Mouse (Mus musculus): ENCODE data around the gene Cbln1.

The Cbln1 gene

GRCm38 (mm10) chr8:87472271-87473236 lies at the start of gene Cbln1:
Gene Cbln1, minus strand, starts transcription at chr8:87472609.
- DNase-seq (ENCODE audit: low spot score), result peak; percentile 93

- DNase-seq (ENCODE audit: low spot score), result no peak
Observed at GRCm38 (mm10) chr8:87517132-87517531, 44.7 kb upstream of the Cbln1 start.

- DNase-seq (ENCODE audit: low spot score), result no peak
Observed at GRCm38 (mm10) chr8:87513796-87514195, 41.4 kb upstream of the Cbln1 start.

GRCm38 (mm10) chr8:87513350-87513749 lies 40.9 kb upstream of the Cbln1 start:
- DNase-seq (ENCODE audit: low spot score), result no peak

- no peak for DNase-seq (ENCODE audit: low spot score)
Observed at GRCm38 (mm10) chr8:87512636-87513035, 40.2 kb upstream of the Cbln1 start.

GRCm38 (mm10) chr8:87507046-87507445 lies 34.6 kb upstream of the Cbln1 start:
- no peak for DNase-seq (ENCODE audit: low spot score)

GRCm38 (mm10) chr8:87504441-87504840 lies 32.0 kb upstream of the Cbln1 start:
- DNase-seq (ENCODE audit: low spot score), result no peak

GRCm38 (mm10) chr8:87502684-87503083 lies 30.3 kb upstream of the Cbln1 start:
- no peak for DNase-seq (ENCODE audit: low spot score)

- peak; percentile 25 for DNase-seq (ENCODE audit: low spot score)
Observed at GRCm38 (mm10) chr8:87497641-87498040, 25.2 kb upstream of the Cbln1 start.

GRCm38 (mm10) chr8:87496511-87496910 lies 24.1 kb upstream of the Cbln1 start:
- DNase-seq (ENCODE audit: low spot score), result peak; percentile 7

- peak; percentile 32 for DNase-seq (ENCODE audit: low spot score)
Observed at GRCm38 (mm10) chr8:87494862-87495261, 22.5 kb upstream of the Cbln1 start.

- peak; percentile 16 for DNase-seq (ENCODE audit: low spot score)
Observed at GRCm38 (mm10) chr8:87489841-87490415, 17.5 kb upstream of the Cbln1 start.

GRCm38 (mm10) chr8:87481396-87481795 lies 9.0 kb upstream of the Cbln1 start:
- DNase-seq (ENCODE audit: low spot score), result peak; percentile 38

- peak; percentile 5 for DNase-seq (ENCODE audit: low spot score)
Observed at GRCm38 (mm10) chr8:87478221-87478620, 5.8 kb upstream of the Cbln1 start.

GRCm38 (mm10) chr8:87477102-87477645 lies 4.8 kb upstream of the Cbln1 start:
- DNase-seq (ENCODE audit: low spot score), result peak; percentile 22

- DNase-seq (ENCODE audit: low spot score), result peak; percentile 33
Observed at GRCm38 (mm10) chr8:87475551-87475950, 3.1 kb upstream of the Cbln1 start.

- DNase-seq (ENCODE audit: low spot score), result peak; percentile 24
Observed at GRCm38 (mm10) chr8:87474379-87474778, 2.0 kb upstream of the Cbln1 start.

GRCm38 (mm10) chr8:87473940-87474339 lies 1.5 kb upstream of the Cbln1 start:
- DNase-seq (ENCODE audit: low spot score), result peak; percentile 36

- DNase-seq (ENCODE audit: low spot score), result peak; percentile 50
Observed at GRCm38 (mm10) chr8:87473314-87473713, 905 bp upstream of the Cbln1 start.

GRCm38 (mm10) chr8:87471603-87472270 lies 672 bp downstream of the Cbln1 start:
- DNase-seq (ENCODE audit: low spot score), result no peak

- no peak for DNase-seq (ENCODE audit: low spot score)
Observed at GRCm38 (mm10) chr8:87470834-87471602, 1.4 kb downstream of the Cbln1 start.
